Mouse (Mus musculus): ENCODE results near the gene Derl2. TPM values are rescaled to one million over a fixed set of nuclear protein-coding genes. Genes with fewer than 3 reads are reported as not detected.

Gene Derl2
- 42.6 and 43.3 TPM in 2 replicates for polyA plus RNA-seq (2014; fragmentation: Nextera tagmentation; extraction: Ambion mirVana)

- no peaks in the 10 kb centered on the region for H3K27me3 ChIP-seq (ENCODE audit: control insufficient read depth, insufficient read depth, low read length)
- peak within 1 kb of the TSS; percentile 79 for H3K4me2 ChIP-seq (replicated peaks; ENCODE audit: low read depth, low read length)
- WGBS = under 1% methylated on average over 71 of the region's 71 CpGs
- H3K36me3 ChIP-seq (ENCODE audit: control insufficient read depth, insufficient read depth, low read length) = peaks cover 4% of the 10 kb centered on the region; the same call in 1 of the 2 replicates
- H3K9ac ChIP-seq (replicated peaks; ENCODE audit: low read depth, low read length) = peak within 1 kb of the TSS; percentile 77
- H3K4me3 ChIP-seq (ENCODE audit: low read depth, low read length) = peak within 1 kb of the TSS; percentile 89
- peaks cover 22% of the 10 kb centered on the region for H3K4me1 ChIP-seq (ENCODE audit: control insufficient read depth, insufficient read depth, low read length)
- ATAC-seq (ENCODE audit: insufficient number of reproducible peaks, insufficient read depth, low FRiP score, low read depth) = peak; percentile 100
- peak within 1 kb of the TSS; percentile 93 for H3K27ac ChIP-seq (ENCODE audit: low read length)
- H3K9me3 ChIP-seq (ENCODE audit: control insufficient read depth, low read depth, low read length) = no peaks in the 10 kb centered on the region
Observed at GRCm38 (mm10) chr11:71019201-71020068, at the start of gene Derl2, which contains the start of gene Mis12. Gene Derl2 (minus strand): TSS chr11:71019841. Gene Mis12 (plus strand): TSS chr11:71019611.

GRCm38 (mm10) chr11:71052554-71052953 lies 32.9 kb upstream of the Derl2 start:
- Histone ChIP-seq H3K27me3 (ENCODE audit: control insufficient read depth, insufficient read depth, low read length) (no peaks in the 10 kb centered on the region), H3K9me3 (ENCODE audit: control insufficient read depth, low read depth, low read length) (no peaks in the 10 kb centered on the region), H3K4me3 (ENCODE audit: low read depth, low read length) (no peak overlapping the region), H3K27ac (ENCODE audit: low read length) (no peak overlapping the region), H3K9ac (replicated peaks; ENCODE audit: low read depth, low read length) (no peak overlapping the region), H3K4me1 (ENCODE audit: control insufficient read depth, insufficient read depth, low read length) (no peaks in the 10 kb centered on the region), H3K36me3 (ENCODE audit: control insufficient read depth, insufficient read depth, low read length) (no peaks in the 10 kb centered on the region), H3K4me2 (replicated peaks; ENCODE audit: low read depth, low read length) (no peak overlapping the region)
- no peak for ATAC-seq (ENCODE audit: insufficient number of reproducible peaks, insufficient read depth, low FRiP score, low read depth)
- WGBS = 8% methylated on average over 1 of the region's 1 CpGs

GRCm38 (mm10) chr11:71039526-71040298 lies 20.1 kb upstream of the Derl2 start:
- H3K4me1 ChIP-seq (ENCODE audit: control insufficient read depth, insufficient read depth, low read length) = no peaks in the 10 kb centered on the region
- H3K9me3 ChIP-seq (ENCODE audit: control insufficient read depth, low read depth, low read length) = no peaks in the 10 kb centered on the region
- WGBS = 98% methylated on average over 5 of the region's 5 CpGs
- no peaks in the 10 kb centered on the region for H3K27me3 ChIP-seq (ENCODE audit: control insufficient read depth, insufficient read depth, low read length)
- H3K36me3 ChIP-seq (ENCODE audit: control insufficient read depth, insufficient read depth, low read length) = no peaks in the 10 kb centered on the region
- no peak overlapping the region for H3K4me2 ChIP-seq (replicated peaks; ENCODE audit: low read depth, low read length)
- no peak overlapping the region for H3K27ac ChIP-seq (ENCODE audit: low read length)
- no peak overlapping the region for H3K4me3 ChIP-seq (ENCODE audit: low read depth, low read length)
- H3K9ac ChIP-seq (replicated peaks; ENCODE audit: low read depth, low read length) = no peak overlapping the region
- no peak for ATAC-seq (ENCODE audit: insufficient number of reproducible peaks, insufficient read depth, low FRiP score, low read depth)

GRCm38 (mm10) chr11:71033163-71033761 lies 13.6 kb upstream of the Derl2 start, which contains the start of gene 6330403K07Rik:
Gene 6330403K07Rik (minus strand): TSS chr11:71033513.
- H3K36me3 ChIP-seq (ENCODE audit: control insufficient read depth, insufficient read depth, low read length) = no peaks in the 10 kb centered on the region; the same call in 1 of the 2 replicates
- H3K4me3 ChIP-seq (ENCODE audit: low read depth, low read length) = peak within 1 kb of the TSS; percentile 56
- H3K27ac ChIP-seq (ENCODE audit: low read length) = peak within 1 kb of the TSS; percentile 88
- peak within 1 kb of the TSS; percentile 58 for H3K9ac ChIP-seq (replicated peaks; ENCODE audit: low read depth, low read length)
- peak; percentile 97 for ATAC-seq (ENCODE audit: insufficient number of reproducible peaks, insufficient read depth, low FRiP score, low read depth)
- peak within 1 kb of the TSS; percentile 82 for H3K4me2 ChIP-seq (replicated peaks; ENCODE audit: low read depth, low read length)
- under 1% methylated on average over 28 of the region's 31 CpGs for WGBS
- H3K27me3 ChIP-seq (ENCODE audit: control insufficient read depth, insufficient read depth, low read length) = no peaks in the 10 kb centered on the region
- peaks cover 7% of the 10 kb centered on the region; the same call in 1 of the 2 replicates for H3K4me1 ChIP-seq (ENCODE audit: control insufficient read depth, insufficient read depth, low read length)
- no peaks in the 10 kb centered on the region for H3K9me3 ChIP-seq (ENCODE audit: control insufficient read depth, low read depth, low read length)

GRCm38 (mm10) chr11:71032491-71033162 lies 13.0 kb upstream of the Derl2 start:
- Histone ChIP-seq H3K27ac (ENCODE audit: low read length) (peak overlapping the region; percentile 88), H3K27me3 (ENCODE audit: control insufficient read depth, insufficient read depth, low read length) (no peaks in the 10 kb centered on the region), H3K4me2 (replicated peaks; ENCODE audit: low read depth, low read length) (peak overlapping the region; percentile 82), H3K4me3 (ENCODE audit: low read depth, low read length) (peak overlapping the region; percentile 56), H3K36me3 (ENCODE audit: control insufficient read depth, insufficient read depth, low read length) (peaks cover 3% of the 10 kb centered on the region; the same call in 1 of the 2 replicates), H3K4me1 (ENCODE audit: control insufficient read depth, insufficient read depth, low read length) (peaks cover 7% of the 10 kb centered on the region; the same call in 1 of the 2 replicates), H3K9me3 (ENCODE audit: control insufficient read depth, low read depth, low read length) (no peaks in the 10 kb centered on the region), H3K9ac (replicated peaks; ENCODE audit: low read depth, low read length) (peak overlapping the region; percentile 58)
- no peak for ATAC-seq (ENCODE audit: insufficient number of reproducible peaks, insufficient read depth, low FRiP score, low read depth)
- 4% methylated on average over 26 of the region's 26 CpGs for WGBS

- Histone ChIP-seq H3K4me2 (replicated peaks; ENCODE audit: low read depth, low read length) (peak overlapping the region; percentile 82), H3K9ac (replicated peaks; ENCODE audit: low read depth, low read length) (peak overlapping the region; percentile 58), H3K27me3 (ENCODE audit: control insufficient read depth, insufficient read depth, low read length) (no peaks in the 10 kb centered on the region), H3K36me3 (ENCODE audit: control insufficient read depth, insufficient read depth, low read length) (peaks cover 9% of the 10 kb centered on the region; the same call in 1 of the 2 replicates), H3K9me3 (ENCODE audit: control insufficient read depth, low read depth, low read length) (no peaks in the 10 kb centered on the region), H3K4me1 (ENCODE audit: control insufficient read depth, insufficient read depth, low read length) (peaks cover 7% of the 10 kb centered on the region; the same call in 1 of the 2 replicates), H3K4me3 (ENCODE audit: low read depth, low read length) (peak overlapping the region; percentile 56), H3K27ac (ENCODE audit: low read length) (peak overlapping the region; percentile 88)
- 48% methylated on average over 7 of the region's 7 CpGs for WGBS
- ATAC-seq (ENCODE audit: insufficient number of reproducible peaks, insufficient read depth, low FRiP score, low read depth) = no peak
Observed at GRCm38 (mm10) chr11:71032070-71032469, 12.4 kb upstream of the Derl2 start.

- Histone ChIP-seq H3K27ac (ENCODE audit: low read length) (no peak overlapping the region), H3K9ac (replicated peaks; ENCODE audit: low read depth, low read length) (no peak overlapping the region), H3K4me1 (ENCODE audit: control insufficient read depth, insufficient read depth, low read length) (peaks cover 7% of the 10 kb centered on the region; the same call in 1 of the 2 replicates), H3K4me2 (replicated peaks; ENCODE audit: low read depth, low read length) (no peak overlapping the region), H3K9me3 (ENCODE audit: control insufficient read depth, low read depth, low read length) (no peaks in the 10 kb centered on the region), H3K4me3 (ENCODE audit: low read depth, low read length) (no peak overlapping the region), H3K36me3 (ENCODE audit: control insufficient read depth, insufficient read depth, low read length) (peaks cover 31% of the 10 kb centered on the region), H3K27me3 (ENCODE audit: control insufficient read depth, insufficient read depth, low read length) (no peaks in the 10 kb centered on the region)
- no peak for ATAC-seq (ENCODE audit: insufficient number of reproducible peaks, insufficient read depth, low FRiP score, low read depth)
- 78% methylated on average over 3 of the region's 3 CpGs for WGBS
Observed at GRCm38 (mm10) chr11:71029403-71030118, 9.9 kb upstream of the Derl2 start.

Measured in stomach, embryonic 14.5 days (tissue).